Mouse (Mus musculus): ENCODE results near the gene Ucp2. TPM values are rescaled to one million over a fixed set of nuclear protein-coding genes. Genes with fewer than 3 reads are reported as not detected.

Ucp2 gene
- 42.3 and 49.6 TPM in 2 replicates for polyA plus RNA-seq (2015; fragmentation: Nextera tagmentation; extraction: Ambion mirVana)

DNA sequence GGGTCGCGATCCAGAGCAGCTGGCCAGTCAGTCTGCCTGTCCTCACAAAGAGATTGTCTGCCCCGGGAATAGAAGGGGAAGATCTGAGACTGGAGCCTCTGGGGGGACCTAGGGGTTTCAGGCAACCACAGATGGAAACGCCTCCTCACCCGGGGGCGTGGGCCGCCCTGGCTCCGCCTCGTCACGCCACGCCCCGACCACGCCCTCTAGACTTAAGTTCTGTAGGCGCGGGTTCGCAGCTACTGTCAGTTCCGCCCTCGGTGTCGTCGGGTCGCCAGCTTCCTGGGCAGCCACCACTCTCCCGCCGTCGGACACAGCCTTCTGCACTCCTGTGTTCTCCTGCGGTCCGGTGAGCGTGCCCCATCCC lies at the start of gene Ucp2:
Gene Ucp2, plus strand, starts transcription at position 221 of the 367 bp plus-strand sequence.
- Histone ChIP-seq H3K9ac (replicated peaks; ENCODE audit: low read depth, low read length) (peak within 1 kb of the TSS; percentile 33; the same call in 1 of the 2 replicates), H3K9me3 (ENCODE audit: control insufficient read depth, low read length) (no peaks in the 10 kb centered on the region), H3K4me2 (ENCODE audit: low read length) (peak within 1 kb of the TSS; percentile 52), H3K36me3 (ENCODE audit: control insufficient read depth, insufficient read depth) (no peaks in the 10 kb centered on the region), H3K27ac (ENCODE audit: low read length) (no peak within 1 kb of the TSS), H3K4me3 (replicated peaks; ENCODE audit: low read length) (peak within 1 kb of the TSS; percentile 33), H3K27me3 (replicated peaks; ENCODE audit: control insufficient read depth, insufficient read depth, low read length) (no peaks in the 10 kb centered on the region), H3K4me1 (replicated peaks; ENCODE audit: control insufficient read depth, insufficient read depth, low read length) (peaks cover 19% of the 10 kb centered on the region)
- 1% methylated on average over 25 of the region's 27 CpGs for WGBS
- ATAC-seq, result 0 out of 2 replicates have a peak, but pooled peaks have one; percentile 13

DNA sequence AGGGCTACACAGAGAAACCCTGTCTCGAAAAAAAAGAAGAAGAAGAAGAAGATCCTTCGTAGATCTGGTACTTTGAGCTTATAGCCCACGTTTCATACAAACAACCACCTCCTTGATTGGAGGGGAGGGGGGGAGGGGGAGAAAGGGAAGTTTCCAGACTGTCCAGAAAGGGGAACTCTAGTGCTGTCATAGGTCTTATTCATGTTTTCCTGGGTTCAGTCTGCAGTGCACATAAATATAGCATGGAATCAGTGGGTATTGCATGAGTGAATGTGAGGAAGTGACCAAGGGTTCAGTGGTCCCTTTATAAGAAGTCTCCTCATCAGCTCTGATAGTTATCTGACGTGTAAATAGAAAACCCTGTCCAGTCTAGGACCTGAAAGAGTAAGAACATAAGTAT lies 49.4 kb upstream of the Ucp2 start:
- 97% methylated on average over 4 of the region's 4 CpGs for WGBS
- Histone ChIP-seq H3K9ac (replicated peaks; ENCODE audit: low read depth, low read length) (no peak overlapping the region), H3K4me1 (replicated peaks; ENCODE audit: control insufficient read depth, insufficient read depth, low read length) (no peaks in the 10 kb centered on the region), H3K4me2 (ENCODE audit: low read length) (no peak overlapping the region), H3K4me3 (replicated peaks; ENCODE audit: low read length) (no peak overlapping the region), H3K36me3 (ENCODE audit: control insufficient read depth, insufficient read depth) (peaks cover 30% of the 10 kb centered on the region), H3K27ac (ENCODE audit: low read length) (no peak overlapping the region), H3K27me3 (replicated peaks; ENCODE audit: control insufficient read depth, insufficient read depth, low read length) (no peaks in the 10 kb centered on the region), H3K9me3 (ENCODE audit: control insufficient read depth, low read length) (no peaks in the 10 kb centered on the region)
- no peak for ATAC-seq

DNA sequence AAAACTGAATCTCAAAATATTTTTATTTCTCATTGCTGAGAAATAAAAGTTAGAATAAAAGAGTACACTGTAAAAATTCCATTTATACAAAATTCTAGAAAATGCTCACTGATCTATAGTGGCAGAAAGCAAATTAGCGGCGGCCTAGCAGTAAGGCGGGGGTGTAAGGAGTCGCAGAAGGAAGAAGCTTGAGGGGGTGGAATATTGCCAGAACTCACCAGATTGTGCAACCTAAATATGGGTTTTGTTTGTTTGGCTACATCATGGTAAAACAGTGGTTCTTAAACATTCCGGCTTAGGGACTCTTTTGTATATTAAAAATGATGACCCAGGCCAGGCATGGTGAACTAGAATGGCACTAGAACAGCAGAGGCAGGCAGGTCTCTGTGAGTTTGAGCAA lies 46.9 kb upstream of the Ucp2 start:
- H3K36me3 ChIP-seq (ENCODE audit: control insufficient read depth, insufficient read depth), result peaks cover 37% of the 10 kb centered on the region
- no peak for ATAC-seq
- no peak overlapping the region for H3K27ac ChIP-seq (ENCODE audit: low read length)
- H3K4me1 ChIP-seq (replicated peaks; ENCODE audit: control insufficient read depth, insufficient read depth, low read length), result no peaks in the 10 kb centered on the region
- H3K27me3 ChIP-seq (replicated peaks; ENCODE audit: control insufficient read depth, insufficient read depth, low read length), result no peaks in the 10 kb centered on the region
- no peak overlapping the region for H3K4me3 ChIP-seq (replicated peaks; ENCODE audit: low read length)
- H3K9me3 ChIP-seq (ENCODE audit: control insufficient read depth, low read length), result no peaks in the 10 kb centered on the region
- no peak overlapping the region for H3K9ac ChIP-seq (replicated peaks; ENCODE audit: low read depth, low read length)
- 92% methylated on average over 5 of the region's 5 CpGs for WGBS
- no peak overlapping the region for H3K4me2 ChIP-seq (ENCODE audit: low read length)

DNA sequence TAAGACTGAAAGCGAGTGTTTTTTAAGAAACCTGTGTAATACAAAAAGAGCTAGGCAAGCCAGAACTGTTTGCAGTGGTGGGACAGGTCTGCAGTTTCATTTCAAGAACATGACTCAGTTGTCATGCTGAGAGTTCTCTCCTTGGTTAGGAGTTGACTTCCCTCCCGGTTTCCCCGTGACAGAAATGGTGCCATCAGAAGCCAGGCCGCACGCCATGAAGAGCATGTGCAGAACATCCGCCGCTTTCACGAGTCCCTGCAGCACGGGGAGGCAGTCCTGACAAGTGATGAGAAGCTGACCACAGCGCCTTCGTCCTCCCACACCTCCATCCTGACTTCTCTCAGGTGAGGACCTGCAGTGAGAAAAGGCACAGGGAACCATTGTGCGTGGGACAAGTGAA lies 44.6 kb upstream of the Ucp2 start:
- Histone ChIP-seq H3K4me3 (replicated peaks; ENCODE audit: low read length) (no peak overlapping the region), H3K36me3 (ENCODE audit: control insufficient read depth, insufficient read depth) (peaks cover 35% of the 10 kb centered on the region), H3K27me3 (replicated peaks; ENCODE audit: control insufficient read depth, insufficient read depth, low read length) (no peaks in the 10 kb centered on the region), H3K4me2 (ENCODE audit: low read length) (no peak overlapping the region), H3K27ac (ENCODE audit: low read length) (no peak overlapping the region), H3K9ac (replicated peaks; ENCODE audit: low read depth, low read length) (no peak overlapping the region), H3K9me3 (ENCODE audit: control insufficient read depth, low read length) (no peaks in the 10 kb centered on the region), H3K4me1 (replicated peaks; ENCODE audit: control insufficient read depth, insufficient read depth, low read length) (no peaks in the 10 kb centered on the region)
- ATAC-seq, result no peak
- WGBS, result 94% methylated on average over 12 of the region's 12 CpGs

DNA sequence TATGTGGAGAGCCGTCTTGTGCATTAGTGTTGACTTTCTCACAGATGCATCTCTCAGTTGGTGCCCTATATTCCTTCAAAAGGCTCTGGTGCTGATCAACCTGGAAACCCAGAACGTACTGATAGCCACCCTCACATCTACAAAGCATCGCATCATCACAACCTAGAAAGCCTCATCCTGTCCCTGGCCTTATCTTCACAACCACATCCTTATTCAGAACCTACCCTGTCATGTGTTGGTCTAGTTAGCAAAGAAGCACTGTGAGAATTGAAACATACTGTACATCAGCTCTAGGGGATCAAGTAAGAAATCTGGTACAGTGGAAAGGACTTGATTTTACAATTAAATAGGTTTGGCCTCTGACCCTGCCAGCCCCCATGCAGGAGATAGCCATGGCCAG lies 44.2 kb upstream of the Ucp2 start:
- H3K9me3 ChIP-seq (ENCODE audit: control insufficient read depth, low read length), result no peaks in the 10 kb centered on the region
- WGBS, result 93% methylated on average over 3 of the region's 3 CpGs
- no peak overlapping the region for H3K4me2 ChIP-seq (ENCODE audit: low read length)
- peaks cover 33% of the 10 kb centered on the region for H3K36me3 ChIP-seq (ENCODE audit: control insufficient read depth, insufficient read depth)
- no peak overlapping the region for H3K27ac ChIP-seq (ENCODE audit: low read length)
- H3K27me3 ChIP-seq (replicated peaks; ENCODE audit: control insufficient read depth, insufficient read depth, low read length), result no peaks in the 10 kb centered on the region
- H3K9ac ChIP-seq (replicated peaks; ENCODE audit: low read depth, low read length), result no peak overlapping the region
- ATAC-seq, result no peak
- H3K4me3 ChIP-seq (replicated peaks; ENCODE audit: low read length), result no peak overlapping the region
- H3K4me1 ChIP-seq (replicated peaks; ENCODE audit: control insufficient read depth, insufficient read depth, low read length), result no peaks in the 10 kb centered on the region

DNA sequence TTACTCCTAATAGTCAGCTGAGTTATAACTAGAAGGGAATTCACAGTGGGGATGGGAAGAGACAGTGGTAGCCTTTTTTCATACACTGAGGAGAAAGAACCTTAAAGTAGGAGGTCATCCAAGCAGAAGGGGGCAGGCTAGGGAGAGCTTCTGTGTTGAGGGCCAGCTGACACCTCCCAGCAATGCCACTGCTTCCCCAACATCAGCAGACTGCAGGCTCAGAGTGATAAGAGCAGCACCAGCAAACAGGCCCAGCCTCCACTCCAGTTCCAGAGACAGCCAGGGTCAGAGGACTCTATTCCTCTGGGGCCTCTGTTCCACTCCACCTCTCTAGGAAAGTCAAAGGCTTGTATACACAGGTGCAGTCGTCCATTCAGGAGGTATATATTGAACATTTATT lies 35.0 kb upstream of the Ucp2 start:
- no peak overlapping the region for H3K27ac ChIP-seq (ENCODE audit: low read length)
- H3K9me3 ChIP-seq (ENCODE audit: control insufficient read depth, low read length), result no peaks in the 10 kb centered on the region
- no peaks in the 10 kb centered on the region for H3K4me1 ChIP-seq (replicated peaks; ENCODE audit: control insufficient read depth, insufficient read depth, low read length)
- no peak overlapping the region for H3K9ac ChIP-seq (replicated peaks; ENCODE audit: low read depth, low read length)
- no peaks in the 10 kb centered on the region for H3K27me3 ChIP-seq (replicated peaks; ENCODE audit: control insufficient read depth, insufficient read depth, low read length)
- H3K4me3 ChIP-seq (replicated peaks; ENCODE audit: low read length), result no peak overlapping the region
- WGBS, result 59% methylated on average over 1 of the region's 1 CpGs
- H3K4me2 ChIP-seq (ENCODE audit: low read length), result no peak overlapping the region
- H3K36me3 ChIP-seq (ENCODE audit: control insufficient read depth, insufficient read depth), result peaks cover 34% of the 10 kb centered on the region
- no peak for ATAC-seq

GRCm38 (mm10) chr7:100459862-100460261 lies 33.3 kb upstream of the Ucp2 start:
- H3K36me3 ChIP-seq (ENCODE audit: control insufficient read depth, insufficient read depth), result peaks cover 26% of the 10 kb centered on the region
- no peaks in the 10 kb centered on the region for H3K27me3 ChIP-seq (replicated peaks; ENCODE audit: control insufficient read depth, insufficient read depth, low read length)
- no peak overlapping the region for H3K27ac ChIP-seq (ENCODE audit: low read length)
- no peaks in the 10 kb centered on the region for H3K9me3 ChIP-seq (ENCODE audit: control insufficient read depth, low read length)
- no peak overlapping the region for H3K9ac ChIP-seq (replicated peaks; ENCODE audit: low read depth, low read length)
- no peak for ATAC-seq
- no peak overlapping the region for H3K4me2 ChIP-seq (ENCODE audit: low read length)
- 95% methylated on average over 3 of the region's 3 CpGs for WGBS
- no peaks in the 10 kb centered on the region for H3K4me1 ChIP-seq (replicated peaks; ENCODE audit: control insufficient read depth, insufficient read depth, low read length)
- H3K4me3 ChIP-seq (replicated peaks; ENCODE audit: low read length), result no peak overlapping the region

DNA sequence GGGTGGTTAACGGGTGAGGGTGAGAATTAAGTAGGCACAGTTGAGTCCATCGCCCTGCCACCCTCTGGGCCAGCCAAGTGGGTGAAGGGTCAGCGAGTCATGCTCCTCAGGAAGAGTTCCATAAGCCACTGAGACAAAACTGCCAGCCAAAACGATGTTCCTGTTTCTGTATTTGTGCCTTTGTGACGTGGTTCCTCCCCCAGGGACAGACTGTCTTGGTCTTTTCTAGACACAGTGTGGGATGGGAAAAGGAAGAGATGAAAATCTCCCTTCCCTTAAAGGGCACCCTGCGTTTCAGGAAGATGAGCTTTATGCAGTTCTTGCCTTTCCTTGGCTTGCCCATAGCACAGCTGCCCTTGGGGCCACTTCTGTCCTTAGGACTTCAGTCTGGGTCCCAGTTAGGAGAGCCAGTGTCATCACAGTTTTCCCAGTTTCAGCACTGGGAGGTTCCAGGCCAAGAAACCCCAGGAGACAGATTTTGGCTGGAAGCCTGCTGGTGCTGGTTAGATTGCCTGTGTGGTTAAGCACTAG lies 31.5 kb upstream of the Ucp2 start:
- H3K4me1 ChIP-seq (replicated peaks; ENCODE audit: control insufficient read depth, insufficient read depth, low read length), result no peaks in the 10 kb centered on the region
- H3K36me3 ChIP-seq (ENCODE audit: control insufficient read depth, insufficient read depth), result peaks cover 17% of the 10 kb centered on the region
- H3K27ac ChIP-seq (ENCODE audit: low read length), result no peak overlapping the region
- H3K9ac ChIP-seq (replicated peaks; ENCODE audit: low read depth, low read length), result no peak overlapping the region
- ATAC-seq, result no peak
- H3K4me2 ChIP-seq (ENCODE audit: low read length), result no peak overlapping the region
- H3K27me3 ChIP-seq (replicated peaks; ENCODE audit: control insufficient read depth, insufficient read depth, low read length), result no peaks in the 10 kb centered on the region
- 88% methylated on average over 6 of the region's 6 CpGs for WGBS
- H3K4me3 ChIP-seq (replicated peaks; ENCODE audit: low read length), result no peak overlapping the region
- H3K9me3 ChIP-seq (ENCODE audit: control insufficient read depth, low read length), result no peaks in the 10 kb centered on the region

GRCm38 (mm10) chr7:100463194-100463593 lies 29.9 kb upstream of the Ucp2 start:
- no peak for ATAC-seq
- H3K4me1 ChIP-seq (replicated peaks; ENCODE audit: control insufficient read depth, insufficient read depth, low read length), result no peaks in the 10 kb centered on the region
- no peak overlapping the region for H3K4me3 ChIP-seq (replicated peaks; ENCODE audit: low read length)
- H3K36me3 ChIP-seq (ENCODE audit: control insufficient read depth, insufficient read depth), result peaks cover 16% of the 10 kb centered on the region
- H3K27me3 ChIP-seq (replicated peaks; ENCODE audit: control insufficient read depth, insufficient read depth, low read length), result no peaks in the 10 kb centered on the region
- no peak overlapping the region for H3K27ac ChIP-seq (ENCODE audit: low read length)
- no peaks in the 10 kb centered on the region for H3K9me3 ChIP-seq (ENCODE audit: control insufficient read depth, low read length)
- WGBS, result 93% methylated on average over 9 of the region's 9 CpGs
- H3K4me2 ChIP-seq (ENCODE audit: low read length), result no peak overlapping the region
- H3K9ac ChIP-seq (replicated peaks; ENCODE audit: low read depth, low read length), result no peak overlapping the region

GRCm38 (mm10) chr7:100463757-100464156 lies 29.4 kb upstream of the Ucp2 start:
- Histone ChIP-seq H3K36me3 (ENCODE audit: control insufficient read depth, insufficient read depth) (peaks cover 16% of the 10 kb centered on the region), H3K4me2 (ENCODE audit: low read length) (no peak overlapping the region), H3K9ac (replicated peaks; ENCODE audit: low read depth, low read length) (no peak overlapping the region), H3K27ac (ENCODE audit: low read length) (no peak overlapping the region), H3K9me3 (ENCODE audit: control insufficient read depth, low read length) (no peaks in the 10 kb centered on the region), H3K4me3 (replicated peaks; ENCODE audit: low read length) (no peak overlapping the region), H3K27me3 (replicated peaks; ENCODE audit: control insufficient read depth, insufficient read depth, low read length) (no peaks in the 10 kb centered on the region), H3K4me1 (replicated peaks; ENCODE audit: control insufficient read depth, insufficient read depth, low read length) (no peaks in the 10 kb centered on the region)
- 94% methylated on average over 10 of the region's 10 CpGs for WGBS
- no peak for ATAC-seq
